Mouse (Mus musculus) kidney, adult 2 months (tissue): ENCODE measurements at regions not wholly inside any gene's neighbourhood (a gene's known extent, or its start where the extent isn't known, plus 50 kb on each side); places are given as distances from the start of the nearest gene placed in this dataset.

Experiments used
- CTCF ChIP-seq: fragments of 200-500 bp; conservative IDR thresholded peaks from 2 replicates; pipeline ENCODE4 v1.5.1; 2011; ENCODE audit warnings: low read depth, mild to moderate bottlenecking, control low read depth, low read length, moderate library complexity, mixed read lengths; ENCODE audit not compliant: insufficient read depth, insufficient read length
- POLR2A ChIP-seq: fragments of 200-500 bp; IDR thresholded peaks from one replicate; pipeline ENCODE4 v1.6.1; 2011; ENCODE audit warnings: low read depth, low read length, control low read depth

DNA sequence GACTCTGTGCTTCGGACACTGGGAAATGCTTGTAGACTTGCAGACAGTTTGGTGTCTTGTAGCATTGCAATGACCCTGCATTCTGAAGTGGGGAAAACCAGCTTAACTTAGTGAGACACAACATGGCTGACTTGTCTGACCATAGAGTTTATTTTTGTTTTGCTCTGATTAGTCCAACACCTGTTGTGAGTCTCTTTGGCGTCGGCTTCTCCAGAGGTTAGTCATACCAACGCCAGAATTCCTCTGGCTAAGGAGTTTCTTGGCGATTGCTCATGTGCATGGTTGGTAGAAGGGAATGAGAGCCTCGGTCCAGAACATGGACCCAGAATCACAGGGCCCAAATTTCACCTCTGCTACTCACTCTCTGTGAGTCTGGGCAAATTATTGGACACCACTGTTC lies 82.9 kb upstream of the Armc2 start:
- TF ChIP-seq CTCF, result no peak
- no peak for TF ChIP-seq POLR2A
